In the genomic region with DNA sequence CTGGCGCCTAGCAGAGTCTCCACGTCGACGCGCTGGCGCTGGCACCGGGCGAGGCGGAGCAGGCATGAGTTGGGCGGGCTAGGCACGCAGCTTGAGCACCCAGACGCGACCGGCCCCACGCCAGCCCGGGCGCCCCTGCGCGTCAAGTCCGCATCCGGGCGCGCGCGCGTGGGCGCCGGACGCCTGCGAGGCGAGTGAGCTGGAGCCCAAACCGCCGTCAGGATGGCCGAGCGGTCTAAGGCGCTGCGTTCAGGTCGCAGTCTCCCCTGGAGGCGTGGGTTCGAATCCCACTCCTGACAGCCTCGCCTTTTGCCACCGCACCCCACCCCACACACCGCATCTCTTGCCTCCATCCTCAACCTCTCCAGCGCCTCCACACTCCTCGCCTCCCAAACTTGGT, we compare ENCODE assay signal across 8 mouse cellular contexts. TPM values are rescaled to one million over a fixed set of nuclear protein-coding genes. Genes with fewer than 3 reads are reported as not detected.
DNase-seq lines count a peak whose midpoint lies in the region; ATAC-seq and TF ChIP-seq lines count a peak whose summit lies in the region.
"Not testable (repeated sequence)": the region's sequence is repeated elsewhere in the genome, so short reads cannot be mapped to it uniquely, and the experiment has no call there.
"Had no signal": no experiment of that assay in that cellular context is flagged by ENCODE, and none has a peak within 500 bp of the region (broad histone marks: within the 10 kb centered on the region; RNA-seq: fewer than 3 reads in every experiment).

No protein-coding gene starts in this region.

- not testable (repeated sequence) for H3K36me3 ChIP-seq in forebrain, postnatal 0 days (ENCODE audit: insufficient read depth); limb, embryonic 15.5 days; midbrain, postnatal 0 days (ENCODE audit: insufficient read depth, low read length)

- ATAC-seq in forebrain, postnatal 0 days, result peak; percentile 14
- ATAC-seq in limb, embryonic 15.5 days (ENCODE audit: insufficient number of reproducible peaks, low FRiP score, low TSS enrichment, low read depth), result 0 out of 2 replicates have a peak, but pooled peaks have one; percentile 2
- ATAC-seq in midbrain, postnatal 0 days (ENCODE audit: low FRiP score), result peak; percentile 8

- H3K27ac ChIP-seq in bone marrow macrophage, adult 2 months (ENCODE audit: insufficient read depth, low read depth, low read length); forebrain, postnatal 0 days (ENCODE audit: low read depth, low read length); limb, embryonic 15.5 days; midbrain, postnatal 0 days (ENCODE audit: low read depth, low read length): not testable (repeated sequence)

- intact Hi-C loops in heart, postnatal 25 days (cut with DNase I), result not testable (repeated sequence)

- not testable (repeated sequence) for TF ChIP-seq CTCF in bone marrow macrophage, adult 2 months (IDR thresholded peaks at IDR 0.05; ENCODE audit: low read depth, low read length); forebrain, postnatal 0 days (IDR thresholded peaks at IDR 0.05; ENCODE audit: low read depth); midbrain, postnatal 0 days (IDR thresholded peaks at IDR 0.05)

- peaks cover 17% of the 10 kb centered on the region for H3K27me3 ChIP-seq in forebrain, postnatal 0 days (ENCODE audit: insufficient read depth, low read length)
- peaks cover 44% of the 10 kb centered on the region for H3K27me3 ChIP-seq in limb, embryonic 15.5 days
- peaks cover 34% of the 10 kb centered on the region for H3K27me3 ChIP-seq in midbrain, postnatal 0 days (ENCODE audit: insufficient read depth, low read length)

- DNase-seq in forebrain, postnatal 0 days; midbrain, postnatal 0 days (ENCODE audit: low spot score): not testable (repeated sequence)
- DNase-seq in heart, postnatal 25 days (ENCODE audit: low spot score), result peak; percentile 18
- DNase-seq in kidney, postnatal 10 days, result peak; percentile 61
- DNase-seq in spleen, postnatal 36 days (ENCODE audit: low spot score in 2 of 2), result peak; percentile 35 to 53

- H3K4me2 ChIP-seq in forebrain, postnatal 0 days (ENCODE audit: low read depth), result peak overlapping the region; percentile 43
- H3K4me2 ChIP-seq in limb, embryonic 15.5 days, result peak overlapping the region; percentile 39
- H3K4me2 ChIP-seq in midbrain, postnatal 0 days (ENCODE audit: low read depth, low read length, poor library complexity, severe bottlenecking), result peak overlapping the region; percentile 38; the same call in 1 of the 2 replicates

- not testable (repeated sequence) for H3K9me3 ChIP-seq in forebrain, postnatal 0 days (ENCODE audit: low read length); limb, embryonic 15.5 days; midbrain, postnatal 0 days (ENCODE audit: low read length)

- 0 out of 2 replicates have a peak overlapping the region, but pooled peaks have one; percentile 16 for H3K4me3 ChIP-seq in bone marrow macrophage, adult 2 months (ENCODE audit: insufficient read depth, low read length)
- H3K4me3 ChIP-seq in forebrain, postnatal 0 days (ENCODE audit: low read depth, low read length), result peak overlapping the region; percentile 18; the same call in 1 of the 2 replicates
- H3K4me3 ChIP-seq in limb, embryonic 15.5 days, result peak overlapping the region; percentile 30
- peak overlapping the region; percentile 28 for H3K4me3 ChIP-seq in midbrain, postnatal 0 days (ENCODE audit: low read depth, low read length)

- TF ChIP-seq POLR2A in bone marrow macrophage, adult 2 months (IDR thresholded peaks at IDR 0.05; ENCODE audit: borderline replicate concordance, low read depth, low read length), result not testable (repeated sequence)

- 5% methylated on average over 25 of the region's 45 CpGs for WGBS in forebrain, postnatal 0 days
- WGBS in limb, embryonic 15.5 days, result 7% methylated on average over 32 of the region's 45 CpGs
- WGBS in midbrain, postnatal 0 days, result 5% methylated on average over 26 of the region's 45 CpGs

- H3K4me1 ChIP-seq in bone marrow macrophage, adult 2 months (ENCODE audit: control insufficient read depth, insufficient read depth, low read length); forebrain, postnatal 0 days (ENCODE audit: insufficient read depth); midbrain, postnatal 0 days (ENCODE audit: insufficient read depth, low read length): not testable (repeated sequence)
- H3K4me1 ChIP-seq in limb, embryonic 15.5 days, result peaks cover 11% of the 10 kb centered on the region

- H3K9ac ChIP-seq in forebrain, postnatal 0 days; limb, embryonic 15.5 days; midbrain, postnatal 0 days (replicated peaks; ENCODE audit: low read length, poor library complexity, severe bottlenecking): not testable (repeated sequence)

RNA-seq across cellular contexts. Expression of a gene that starts 1.0 kb away (rescaled TPM):
- 1,121 and 1,154 TPM in 2 replicates for polyA plus RNA-seq in bone marrow macrophage, adult 2 months (2012; ENCODE audit: insufficient read depth, insufficient read length, missing spikeins)
- 13.5 and 14.9 TPM in 2 replicates for total RNA-seq in forebrain, postnatal 0 days (2014; rRNA removed)
- polyA plus RNA-seq in forebrain, postnatal 0 days (2015; fragmentation: Nextera tagmentation; extraction: Ambion mirVana), result 13.9 and 14.6 TPM in 2 replicates
- 10 to 100 TPM; 12.5 to 15.6 TPM for total RNA-seq in heart, postnatal 25 days (2021)
- polyA plus RNA-seq in limb, embryonic 15.5 days (2015; fragmentation: Nextera tagmentation; extraction: Ambion mirVana), result 25.9 and 32.2 TPM in 2 replicates
- 18.1 and 19.8 TPM in 2 replicates for total RNA-seq in midbrain, postnatal 0 days (2014; rRNA removed)
- 12.8 and 14.2 TPM in 2 replicates for polyA plus RNA-seq in midbrain, postnatal 0 days (2015; fragmentation: Nextera tagmentation; extraction: Ambion mirVana)

RNA-seq across cellular contexts. Expression of a gene that starts 47.0 kb away (rescaled TPM):
- 84.3 and 86.6 TPM in 2 replicates for polyA plus RNA-seq in bone marrow macrophage, adult 2 months (2012; ENCODE audit: insufficient read depth, insufficient read length, missing spikeins)
- 0.76 TPM in 1 of 2 replicates, not detected in the other for total RNA-seq in forebrain, postnatal 0 days (2014; rRNA removed)
- polyA plus RNA-seq in forebrain, postnatal 0 days (2015; fragmentation: Nextera tagmentation; extraction: Ambion mirVana), result 0.44 and 0.67 TPM in 2 replicates
- under 1 TPM; 0.34 to 0.52 TPM for total RNA-seq in heart, postnatal 25 days (2021)
- 1.0 and 1.1 TPM in 2 replicates for polyA plus RNA-seq in limb, embryonic 15.5 days (2015; fragmentation: Nextera tagmentation; extraction: Ambion mirVana)
- 0.57 TPM in 1 of 2 replicates, not detected in the other for total RNA-seq in midbrain, postnatal 0 days (2014; rRNA removed)
- 0.25 and 0.48 TPM in 2 replicates for polyA plus RNA-seq in midbrain, postnatal 0 days (2015; fragmentation: Nextera tagmentation; extraction: Ambion mirVana)
- total RNA-seq: gastrocnemius, adult 18-20 months had no signal

RNA-seq across cellular contexts. Expression of a gene that starts 48.0 kb away (rescaled TPM):
- 4.5 and 5.7 TPM in 2 replicates for polyA plus RNA-seq in bone marrow macrophage, adult 2 months (2012; ENCODE audit: insufficient read depth, insufficient read length, missing spikeins)
- 1.7 and 2.4 TPM in 2 replicates for total RNA-seq in forebrain, postnatal 0 days (2014; rRNA removed)
- polyA plus RNA-seq in forebrain, postnatal 0 days (2015; fragmentation: Nextera tagmentation; extraction: Ambion mirVana), result 11.7 and 13.7 TPM in 2 replicates
- total RNA-seq in heart, postnatal 25 days (2021), result 1 to 10 TPM in 1 of 2 experiments, under 1 TPM in 1; 0.34 to 1.1 TPM
- 1.1 and 2.2 TPM in 2 replicates for polyA plus RNA-seq in limb, embryonic 15.5 days (2015; fragmentation: Nextera tagmentation; extraction: Ambion mirVana)
- total RNA-seq in midbrain, postnatal 0 days (2014; rRNA removed), result 0.38 and 1.5 TPM in 2 replicates
- polyA plus RNA-seq in midbrain, postnatal 0 days (2015; fragmentation: Nextera tagmentation; extraction: Ambion mirVana), result 6.0 and 8.1 TPM in 2 replicates

Comparison
In these comparisons a context has a peak if more than half of its experiments do, and no peak if none do; other contexts are left out.
1. RNA of a gene that starts 1.0 kb away (polyA plus RNA-seq): 1,121 to 1,154 TPM in bone marrow macrophage, adult 2 months; 25.9 to 32.2 TPM in limb, embryonic 15.5 days, 12.8 to 14.2 TPM in midbrain, postnatal 0 days and 13.9 to 14.6 TPM in forebrain, postnatal 0 days; every median in the first group is over 10 times any median in the second.
2. RNA of a gene that starts 47.0 kb away (polyA plus RNA-seq): 84.3 to 86.6 TPM in bone marrow macrophage, adult 2 months; 1.0 to 1.1 TPM in limb, embryonic 15.5 days, 0.44 to 0.67 TPM in forebrain, postnatal 0 days and 0.25 to 0.48 TPM in midbrain, postnatal 0 days; every median in the first group is over 10 times any median in the second.
3. Peak in every context shown above with its lines, with median percentiles within 50 percentile points of each other: H3K4me3 ChIP-seq, ATAC-seq and H3K4me2 ChIP-seq.